Mouse (Mus musculus) liver, embryonic 15.5 days (tissue): ENCODE measurements around the gene Fbn1. TPM values are rescaled to one million over a fixed set of nuclear protein-coding genes. Genes with fewer than 3 reads are reported as not detected.

Experiments used
- ATAC-seq: fragments of 200-750 bp; cut with Nextera tagmentation; 2 replicates; pipeline ENCODE4 v1.8.0; 2017; ENCODE audit warnings: moderate number of reproducible peaks, mild to moderate bottlenecking, moderate library complexity; ENCODE audit not compliant: insufficient read depth
- H3K27ac ChIP-seq: fragments of 300-500 bp; sonication (generic); replicated peaks from 2 replicates; pipeline ENCODE4 v1.5.1; 2015; ENCODE audit warnings: mild to moderate bottlenecking, inconsistent platforms
- H3K27me3 ChIP-seq: fragments of 300-500 bp; sonication (generic); 2 replicates; pipeline ENCODE4 v1.6.1; 2015; ENCODE audit warnings: mild to moderate bottlenecking, inconsistent platforms
- H3K36me3 ChIP-seq: fragments of 300-500 bp; sonication (generic); replicated peaks from 2 replicates; pipeline ENCODE4 v1.6.1; 2015; ENCODE audit warnings: moderate library complexity, mild to moderate bottlenecking, inconsistent platforms
- H3K4me1 ChIP-seq: fragments of 300-500 bp; sonication (generic); replicated peaks from 2 replicates; pipeline ENCODE4 v1.6.1; 2015; ENCODE audit warnings: inconsistent platforms
- H3K4me2 ChIP-seq: fragments of 300-500 bp; sonication (generic); 2 replicates; pipeline ENCODE4 v1.6.1; 2015; ENCODE audit warnings: moderate library complexity, mild to moderate bottlenecking, inconsistent platforms
- H3K4me3 ChIP-seq: fragments of 300-500 bp; sonication (generic); replicated peaks from 2 replicates; pipeline ENCODE4 v1.5.1; 2015; ENCODE audit warnings: mild to moderate bottlenecking, inconsistent platforms
- H3K9ac ChIP-seq: fragments of 300-500 bp; sonication (generic); 2 replicates; pipeline ENCODE4 v1.6.1; 2015; ENCODE audit warnings: moderate library complexity, mild to moderate bottlenecking, inconsistent platforms
- H3K9me3 ChIP-seq: fragments of 300-500 bp; sonication (generic); replicated peaks from 2 replicates; pipeline ENCODE4 v1.6.1; 2016; ENCODE audit warnings: inconsistent platforms
- WGBS: fragments of 180-500 bp; shearing (Covaris S2); methylation state at CpG from one replicate; pipeline ENCODE4 v1.1.7; 2015; ENCODE audit warnings: mixed read lengths; ENCODE audit not compliant: insufficient replicate concordance; 5-methylcytosine and 5-hydroxymethylcytosine counted together
- polyA plus RNA-seq: library from polyadenylated mRNA; unstranded; fragments of >200 nt; fragmentation: Nextera tagmentation; extraction: Ambion mirVana; gene quantifications from 2 replicates; pipeline ENCODE4 v1.2.1, GENCODE M21; 2015

Fbn1 gene
- polyA plus RNA-seq, 1 experiment from 2014 or later = 1.1 TPM

DNA sequence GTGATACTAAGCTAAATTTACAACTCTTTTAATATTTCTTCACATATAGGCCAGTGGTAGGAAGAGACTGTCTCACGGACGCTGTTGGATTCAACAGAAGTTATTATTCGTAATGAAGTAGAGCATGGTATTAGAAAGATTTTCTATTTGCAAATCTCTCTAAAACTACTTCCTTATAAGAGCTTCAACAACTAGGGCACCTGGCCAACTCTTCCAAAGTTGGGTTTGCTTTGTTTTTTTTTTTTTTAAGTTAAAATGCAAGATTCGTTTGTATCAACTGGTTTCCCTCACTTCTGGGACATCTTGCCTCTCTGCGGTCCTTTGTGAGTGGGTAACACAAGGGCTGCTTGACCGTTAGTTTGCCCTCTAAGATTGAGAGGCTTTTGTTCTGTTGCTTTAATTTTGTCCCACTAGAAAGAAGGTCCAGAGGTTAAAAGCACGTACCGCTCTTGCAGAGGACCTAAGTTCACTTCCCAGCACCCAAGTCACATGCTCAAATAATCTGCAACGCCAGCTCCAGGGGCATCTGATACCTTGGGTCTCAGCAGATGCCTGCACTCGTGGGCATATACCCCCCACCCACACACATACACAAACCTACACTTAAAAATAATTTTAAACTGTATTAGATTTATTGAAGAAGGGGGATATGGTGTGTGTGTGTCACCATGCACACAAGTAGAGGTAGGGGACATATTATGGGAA is 91.1 kb downstream of the Fbn1 start:
- Histone ChIP-seq H3K4me3 (no peak overlapping the region), H3K4me2 (no peak overlapping the region), H3K4me1 (no peaks in the 10 kb centered on the region), H3K27ac (no peak overlapping the region), H3K9me3 (no peaks in the 10 kb centered on the region), H3K27me3 (no peaks in the 10 kb centered on the region), H3K36me3 (no peaks in the 10 kb centered on the region), H3K9ac (no peak overlapping the region)
- ATAC-seq = no peak
- WGBS = 68% methylated on average over 10 of the region's 10 CpGs

- 75% methylated on average over 15 of the region's 15 CpGs for WGBS
- no peak for ATAC-seq
- Histone ChIP-seq H3K4me1 (no peaks in the 10 kb centered on the region), H3K36me3 (no peaks in the 10 kb centered on the region), H3K9ac (no peak overlapping the region), H3K9me3 (no peaks in the 10 kb centered on the region), H3K4me2 (no peak overlapping the region), H3K27ac (no peak overlapping the region), H3K4me3 (no peak overlapping the region), H3K27me3 (no peaks in the 10 kb centered on the region)
Observed at GRCm38 (mm10) chr2:125412351-125412750, 95.4 kb downstream of the Fbn1 start.

DNA sequence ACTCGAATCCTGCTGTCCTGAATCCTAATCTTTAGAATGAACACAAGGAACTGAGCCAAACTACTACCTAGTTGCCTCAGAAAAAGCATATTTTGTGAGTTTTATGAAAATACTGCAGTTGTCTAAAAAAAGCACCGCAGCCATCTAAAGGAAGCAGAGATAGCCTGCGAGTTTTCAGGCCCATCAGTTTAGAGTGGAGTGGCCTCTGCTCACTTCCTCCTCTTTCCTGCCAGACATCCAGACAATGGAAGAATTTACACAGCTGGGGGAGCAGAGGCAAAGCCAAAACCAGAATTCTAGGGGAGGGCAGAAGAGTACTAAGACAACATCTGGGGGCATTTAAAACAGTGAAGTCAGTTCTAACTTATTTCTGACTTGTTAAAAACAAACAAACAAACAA is 96.0 kb downstream of the Fbn1 start:
- Histone ChIP-seq H3K9ac (no peak overlapping the region), H3K4me3 (no peak overlapping the region), H3K27me3 (no peaks in the 10 kb centered on the region), H3K27ac (no peak overlapping the region), H3K4me2 (no peak overlapping the region), H3K9me3 (no peaks in the 10 kb centered on the region), H3K36me3 (no peaks in the 10 kb centered on the region), H3K4me1 (no peaks in the 10 kb centered on the region)
- no peak for ATAC-seq
- 25% methylated on average over 3 of the region's 3 CpGs for WGBS

GRCm38 (mm10) chr2:125404509-125405105 is 103.2 kb downstream of the Fbn1 start:
- no peak overlapping the region for H3K9ac ChIP-seq
- ATAC-seq = no peak
- no peaks in the 10 kb centered on the region for H3K36me3 ChIP-seq
- H3K27ac ChIP-seq = no peak overlapping the region
- no peak overlapping the region for H3K4me3 ChIP-seq
- H3K4me2 ChIP-seq = no peak overlapping the region
- no peaks in the 10 kb centered on the region for H3K9me3 ChIP-seq
- no peaks in the 10 kb centered on the region for H3K4me1 ChIP-seq
- H3K27me3 ChIP-seq = no peaks in the 10 kb centered on the region
- WGBS = 36% methylated on average over 4 of the region's 4 CpGs

- no peak overlapping the region for H3K4me2 ChIP-seq
Observed at GRCm38 (mm10) chr2:125402276-125402675, 105.5 kb downstream of the Fbn1 start.

GRCm38 (mm10) chr2:125400121-125400520 is 107.7 kb downstream of the Fbn1 start:
- Histone ChIP-seq H3K27me3 (no peaks in the 10 kb centered on the region), H3K4me3 (no peak overlapping the region), H3K4me1 (no peaks in the 10 kb centered on the region), H3K4me2 (no peak overlapping the region), H3K27ac (no peak overlapping the region), H3K9ac (no peak overlapping the region), H3K36me3 (no peaks in the 10 kb centered on the region), H3K9me3 (no peaks in the 10 kb centered on the region)
- 63% methylated on average over 3 of the region's 3 CpGs for WGBS
- ATAC-seq = no peak

More at GRCm38 (mm10) chr2:125402276-125402675, 105.5 kb downstream of the Fbn1 start:
- 57% methylated on average over 1 of the region's 1 CpGs for WGBS
- Histone ChIP-seq H3K27me3 (no peaks in the 10 kb centered on the region), H3K9ac (no peak overlapping the region), H3K27ac (no peak overlapping the region), H3K4me3 (no peak overlapping the region), H3K4me1 (no peaks in the 10 kb centered on the region), H3K9me3 (no peaks in the 10 kb centered on the region), H3K36me3 (no peaks in the 10 kb centered on the region)
- no peak for ATAC-seq

DNA sequence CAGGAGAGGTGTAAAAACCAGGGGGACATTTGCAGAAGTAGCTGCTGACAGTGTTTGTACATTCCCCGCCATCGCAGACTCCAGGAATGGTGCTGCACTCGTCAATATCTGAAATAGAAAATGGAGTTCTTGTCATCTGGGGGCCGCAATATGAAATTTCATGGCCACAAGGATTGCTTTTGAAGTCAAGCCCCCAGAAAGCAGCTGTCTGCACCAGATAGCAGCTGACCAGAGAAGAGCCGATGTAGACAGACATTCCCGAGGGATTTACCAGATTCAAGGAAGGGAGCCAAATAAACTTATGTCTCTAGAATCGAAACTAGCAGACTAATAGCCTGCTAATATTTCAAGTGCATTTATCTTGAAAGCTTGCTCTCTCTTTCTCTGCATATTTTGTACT is 110.0 kb downstream of the Fbn1 start:
- Histone ChIP-seq H3K27ac (no peak overlapping the region), H3K4me1 (no peaks in the 10 kb centered on the region), H3K4me2 (no peak overlapping the region), H3K9ac (no peak overlapping the region), H3K9me3 (no peaks in the 10 kb centered on the region), H3K36me3 (no peaks in the 10 kb centered on the region), H3K4me3 (no peak overlapping the region), H3K27me3 (no peaks in the 10 kb centered on the region)
- WGBS = 69% methylated on average over 7 of the region's 7 CpGs
- ATAC-seq = no peak

DNA sequence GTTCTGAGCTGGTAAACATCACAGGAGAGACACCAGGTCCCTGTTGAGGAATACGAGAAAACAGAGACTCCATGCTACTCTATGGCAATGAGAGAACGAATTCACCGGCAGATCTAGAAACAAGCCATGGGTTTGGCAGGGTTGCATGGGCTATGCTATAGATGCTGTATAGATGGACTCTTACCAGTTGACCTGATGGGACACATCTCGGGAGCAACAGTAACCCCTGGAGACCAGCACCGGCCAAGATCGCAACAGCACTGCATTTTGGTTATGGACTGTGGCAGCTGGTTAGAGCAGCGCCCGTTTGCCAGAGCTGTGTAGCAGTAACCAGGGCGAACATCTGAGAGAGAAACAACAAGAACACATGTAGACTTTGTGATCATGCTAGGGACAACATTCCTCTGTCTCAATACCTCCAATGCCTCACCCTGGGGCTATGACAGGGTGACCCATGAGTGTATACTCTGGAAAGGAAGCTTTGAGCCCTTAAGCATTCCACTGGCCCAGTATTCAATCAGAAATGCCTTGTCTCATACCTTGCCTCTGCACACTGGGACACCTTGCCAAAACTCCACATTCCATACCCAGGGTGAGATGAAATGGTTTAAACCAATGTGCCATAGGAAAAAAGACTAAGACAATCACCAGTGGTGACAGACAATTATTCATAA is 113.2 kb downstream of the Fbn1 start:
- no peaks in the 10 kb centered on the region for H3K4me1 ChIP-seq
- ATAC-seq = no peak
- WGBS = 70% methylated on average over 9 of the region's 9 CpGs
- no peaks in the 10 kb centered on the region for H3K9me3 ChIP-seq
- no peaks in the 10 kb centered on the region for H3K36me3 ChIP-seq
- H3K4me2 ChIP-seq = no peak overlapping the region
- no peak overlapping the region for H3K9ac ChIP-seq
- H3K27ac ChIP-seq = no peak overlapping the region
- H3K4me3 ChIP-seq = no peak overlapping the region
- no peaks in the 10 kb centered on the region for H3K27me3 ChIP-seq

- no peak overlapping the region for H3K9ac ChIP-seq
- H3K4me2 ChIP-seq = no peak overlapping the region
- ATAC-seq = no peak
- H3K4me3 ChIP-seq = no peak overlapping the region
- no peaks in the 10 kb centered on the region for H3K4me1 ChIP-seq
- 71% methylated on average over 6 of the region's 6 CpGs for WGBS
- H3K27me3 ChIP-seq = no peaks in the 10 kb centered on the region
- H3K9me3 ChIP-seq = no peaks in the 10 kb centered on the region
- no peak overlapping the region for H3K27ac ChIP-seq
- H3K36me3 ChIP-seq = no peaks in the 10 kb centered on the region
Observed at GRCm38 (mm10) chr2:125391582-125391981, 116.2 kb downstream of the Fbn1 start.

DNA sequence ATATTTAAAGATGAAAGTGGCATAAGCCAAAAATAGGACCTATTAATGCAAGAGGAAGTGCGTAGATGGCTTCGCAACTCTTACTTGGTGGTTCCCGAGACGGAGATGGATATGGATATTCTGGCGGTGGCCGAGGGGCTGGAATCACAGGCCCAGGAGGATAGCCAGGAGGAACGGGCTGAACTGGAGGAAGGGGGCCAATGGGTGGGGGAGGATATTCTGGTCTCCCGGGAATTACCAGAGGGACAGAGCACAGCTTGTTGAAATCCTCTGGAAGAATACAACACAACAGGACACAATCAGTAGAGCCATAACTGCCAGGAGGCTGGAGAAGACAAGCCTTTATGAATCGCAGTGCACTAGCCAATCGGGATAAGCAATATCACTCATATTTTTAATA is 118.0 kb downstream of the Fbn1 start:
- Histone ChIP-seq H3K27me3 (no peaks in the 10 kb centered on the region), H3K9me3 (no peaks in the 10 kb centered on the region), H3K27ac (no peak overlapping the region), H3K4me1 (no peaks in the 10 kb centered on the region), H3K36me3 (no peaks in the 10 kb centered on the region), H3K4me2 (no peak overlapping the region), H3K4me3 (no peak overlapping the region), H3K9ac (no peak overlapping the region)
- WGBS = 76% methylated on average over 10 of the region's 10 CpGs
- ATAC-seq = no peak

DNA sequence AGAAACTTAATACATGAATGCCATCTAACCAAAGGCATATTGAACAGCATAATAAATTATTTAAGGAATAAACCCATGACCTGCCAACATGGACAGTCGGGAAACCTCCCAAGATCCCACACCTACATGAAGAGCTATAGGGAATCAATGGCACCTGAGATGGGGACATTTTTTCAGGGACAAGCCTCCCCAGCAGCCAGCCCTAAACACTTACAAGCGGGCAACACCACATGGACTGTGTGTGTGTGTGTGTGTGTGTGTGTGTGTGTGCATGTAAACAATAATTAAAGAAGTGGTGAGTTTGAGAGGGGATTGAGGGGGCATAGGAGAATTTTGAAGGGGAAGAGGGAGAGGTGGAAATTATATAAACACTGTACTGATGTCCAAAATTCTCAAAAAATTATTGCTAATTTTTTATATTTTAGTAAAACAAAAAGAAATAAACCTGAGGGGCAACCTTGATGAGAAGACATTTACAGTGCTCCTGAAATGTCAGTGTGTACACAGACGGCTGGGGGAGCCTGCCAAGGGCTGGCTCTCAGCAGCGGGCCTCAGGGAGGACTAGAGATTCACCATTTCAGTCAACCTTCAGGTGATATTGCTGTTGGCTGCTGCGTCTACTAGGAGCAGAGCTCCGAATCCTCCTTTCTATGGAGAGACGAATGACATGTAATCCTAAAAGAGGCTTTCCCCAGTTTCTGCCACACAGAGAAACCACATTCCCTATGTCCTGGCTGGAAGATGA is 121.4 kb downstream of the Fbn1 start:
- ATAC-seq = no peak

More for the DNA sequence above, 121.4 kb downstream of the Fbn1 start:
- Histone ChIP-seq H3K4me3 (no peak overlapping the region), H3K9ac (no peak overlapping the region), H3K27ac (no peak overlapping the region), H3K27me3 (no peaks in the 10 kb centered on the region), H3K36me3 (no peaks in the 10 kb centered on the region), H3K9me3 (no peaks in the 10 kb centered on the region), H3K4me2 (no peak overlapping the region), H3K4me1 (no peaks in the 10 kb centered on the region)
- 58% methylated on average over 7 of the region's 7 CpGs for whole genome bisulfite sequencing
